Mouse (Mus musculus): ENCODE measurements around the gene Acadsb.

GRCm38 (mm10) chr7:131411941-131412270 is 1.5 kb downstream of the Acadsb start:
- no peak for TF ChIP-seq POLR2A (IDR thresholded peaks at IDR 0.05; ENCODE audit: low read depth, low read length)
- no peak for TF ChIP-seq CTCF (IDR thresholded peaks at IDR 0.05; ENCODE audit: borderline replicate concordance, insufficient read depth, low read length)
